Mouse (Mus musculus) liver (tissue): Measurements from ENCODE around the gene Ppm1h.

Experiments
- DNase-seq: peaks from one replicate; pipeline ENCODE4 v3.0.0-alpha.2; 2020; ENCODE audit warnings: mixed read lengths

The Ppm1h gene

GRCm38 (mm10) chr10:122983579-122984530 is 305.3 kb downstream of the Ppm1h start:
- no peak for DNase-seq

- DNase-seq = no peak
Measured at GRCm38 (mm10) chr10:122984531-122985251, 306.1 kb downstream of the Ppm1h start.

GRCm38 (mm10) chr10:122985252-122985514 is 306.6 kb downstream of the Ppm1h start:
- DNase-seq = peak; percentile 57

- peak; percentile 88 for DNase-seq
Measured at GRCm38 (mm10) chr10:122985515-122986319, 307.2 kb downstream of the Ppm1h start.

- DNase-seq = peak; percentile 89
Measured at GRCm38 (mm10) chr10:122986320-122987225, 308.0 kb downstream of the Ppm1h start.

- DNase-seq = peak; percentile 41
Measured at GRCm38 (mm10) chr10:122987671-122988128, 309.1 kb downstream of the Ppm1h start.

- no peak for DNase-seq
Measured at GRCm38 (mm10) chr10:122988372-122988771, 309.8 kb downstream of the Ppm1h start.

- no peak for DNase-seq
Measured at GRCm38 (mm10) chr10:122989916-122990315, 311.4 kb downstream of the Ppm1h start.

GRCm38 (mm10) chr10:122990606-122991005 is 312.0 kb downstream of the Ppm1h start:
- no peak for DNase-seq

- no peak for DNase-seq
Measured at GRCm38 (mm10) chr10:122991053-122991452, 312.5 kb downstream of the Ppm1h start.

GRCm38 (mm10) chr10:122991648-122992047 is 313.1 kb downstream of the Ppm1h start:
- DNase-seq = no peak

GRCm38 (mm10) chr10:122994402-122995107 is 316.0 kb downstream of the Ppm1h start:
- no peak for DNase-seq
